Mouse (Mus musculus) activated CD4-positive, CD25-positive, alpha-beta regulatory T cell, adult 4 months (primary cell): ENCODE results near the gene Khdc4. TPM values are rescaled to one million over a fixed set of nuclear protein-coding genes. Genes with fewer than 3 reads are reported as not detected.
A peak's percentile ranks its signal among the peaks of the same experiment; 100 is the strongest.

Experiments
- ATAC-seq: one replicate; pipeline ENCODE4 v1.8.0; 2017
- polyA plus RNA-seq, 2 experiments: library from polyadenylated mRNA; unstranded; fragments of 100-300 nt; shearing (Covaris generic); gene quantifications; one replicate each; pipeline ENCODE4 v1.2.1; 2017

The Khdc4 gene
- polyA plus RNA-seq = 10 to 100 TPM; 43.2 to 46.4 TPM

DNA sequence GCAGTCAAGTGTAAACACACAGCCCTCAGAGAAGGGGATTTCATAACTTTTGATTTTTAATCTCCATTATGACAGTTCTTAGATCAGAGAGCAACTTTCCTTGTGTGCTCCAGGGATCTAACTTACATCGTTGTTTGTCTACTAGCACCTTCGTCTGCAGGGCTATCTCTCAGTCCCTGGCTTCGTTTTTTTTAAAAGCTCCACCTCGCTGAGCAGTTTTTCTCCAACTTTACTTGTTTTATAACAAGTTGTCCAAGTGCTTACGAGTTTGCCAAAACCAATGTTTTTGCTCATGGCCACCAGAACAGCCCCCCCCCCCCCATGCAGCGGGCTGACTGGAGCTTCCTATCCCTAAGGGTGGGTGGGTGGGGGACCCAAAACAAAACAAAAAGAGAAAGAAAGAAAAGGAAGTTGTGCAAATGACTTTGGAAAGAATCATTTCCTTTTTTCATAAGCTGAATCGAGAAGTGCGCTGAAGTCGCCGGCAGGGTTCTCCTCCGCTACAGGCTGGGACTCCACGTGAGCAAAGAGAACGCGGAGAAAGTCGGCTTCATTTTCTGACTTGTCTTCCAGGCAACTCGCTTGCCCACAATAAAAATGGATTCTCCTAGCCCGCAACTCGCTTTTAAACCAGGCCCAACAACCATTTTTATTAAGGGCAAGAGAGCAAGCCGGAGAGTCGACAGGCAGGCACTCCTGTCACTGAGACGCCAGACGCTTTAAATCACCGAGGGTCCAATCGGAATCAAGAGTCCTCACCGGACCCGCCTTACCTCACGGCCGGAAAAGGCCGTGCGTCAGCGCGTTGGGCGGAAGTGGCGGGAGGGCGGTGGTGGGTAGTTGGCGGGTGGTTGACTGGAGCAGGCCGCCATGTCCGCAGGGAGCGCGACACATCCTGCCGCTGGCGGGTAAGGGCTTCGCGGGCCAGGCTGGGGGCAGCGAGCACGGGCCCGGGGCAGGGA is at the start of gene Khdc4:
Gene Khdc4, plus strand, starts transcription at position 824 of the 962 bp plus-strand sequence.
- peak; percentile 97 for ATAC-seq

DNA sequence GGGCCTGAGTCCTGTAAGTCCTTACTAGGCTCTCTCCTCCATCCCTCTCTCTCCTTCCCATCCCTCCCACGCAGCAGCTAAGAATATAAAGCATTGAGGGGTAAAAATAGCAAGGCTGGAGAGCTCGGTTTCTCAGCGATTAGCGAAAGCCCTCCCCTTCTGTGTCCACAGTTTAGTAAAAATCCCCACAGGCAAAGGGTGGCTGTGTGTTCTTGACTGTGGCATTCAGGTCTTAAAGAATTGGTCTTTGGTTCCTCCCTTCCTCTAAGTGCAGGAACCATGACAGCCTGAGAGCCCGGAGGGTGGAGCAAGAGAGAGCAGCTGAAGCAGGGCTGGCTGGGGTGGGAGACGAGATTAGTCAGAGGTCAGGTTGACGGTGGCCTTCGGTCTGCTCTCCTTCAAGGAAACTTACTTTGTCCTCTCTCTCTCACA is 49.0 kb upstream of the Khdc4 start:
- ATAC-seq = no peak

DNA sequence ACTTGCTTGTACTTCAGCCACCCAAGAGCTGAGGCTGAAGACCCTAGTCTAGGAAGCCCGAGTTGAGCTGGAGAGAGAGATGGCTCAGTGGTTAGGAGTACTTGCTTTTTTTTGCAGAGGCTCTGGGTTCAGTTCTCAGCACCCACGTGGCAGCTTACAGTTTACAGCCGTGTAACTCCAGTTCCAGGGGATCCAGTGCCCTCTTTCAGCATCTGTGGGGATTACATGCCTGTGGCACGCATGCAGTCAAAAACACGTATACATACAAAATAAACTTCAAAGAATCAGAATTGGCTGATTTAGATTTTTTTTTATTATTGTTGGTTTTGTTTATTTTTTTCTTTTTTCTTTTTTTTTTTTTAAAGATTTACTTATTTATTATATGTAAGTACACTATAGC is 48.5 kb upstream of the Khdc4 start:
- ATAC-seq = no peak

DNA sequence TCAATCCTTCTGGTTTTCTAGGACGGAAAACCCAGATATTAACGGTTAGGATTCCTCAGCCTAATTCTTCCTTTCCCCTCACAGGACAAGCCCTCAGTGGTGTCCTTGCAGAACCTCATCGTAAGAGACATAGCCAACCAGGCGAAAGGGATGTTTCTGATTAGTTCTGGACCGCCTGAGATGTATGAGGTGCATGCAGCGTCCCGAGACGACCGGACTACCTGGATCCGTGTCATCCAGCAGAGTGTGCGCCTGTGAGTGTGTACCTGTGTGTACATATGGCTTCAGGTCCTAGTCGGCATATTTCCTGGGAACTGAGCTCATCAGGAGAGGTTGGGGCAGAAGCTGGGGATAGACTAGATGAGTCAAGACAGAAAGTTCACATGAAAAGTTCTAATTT is 46.4 kb upstream of the Khdc4 start:
- no peak for ATAC-seq

DNA sequence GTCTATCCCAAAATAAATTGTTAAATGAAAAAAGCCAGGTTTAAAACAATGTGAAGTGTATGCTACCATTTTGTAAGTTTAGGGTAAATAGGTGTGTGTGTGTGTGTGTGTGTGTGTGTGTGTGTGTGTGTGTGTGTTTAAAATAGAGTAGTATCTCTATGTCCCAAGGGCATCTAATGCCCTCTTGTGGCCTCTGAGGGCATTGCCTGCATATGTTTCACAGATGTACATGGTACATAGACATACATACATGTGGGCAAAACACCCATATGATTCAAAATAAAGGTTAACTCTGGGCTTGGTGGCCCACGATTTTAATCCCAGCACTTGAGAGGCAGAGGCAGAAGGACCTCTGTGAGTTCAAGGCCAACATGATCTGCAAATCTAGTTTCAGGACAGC is 44.9 kb upstream of the Khdc4 start:
- peak; percentile 49 for ATAC-seq

DNA sequence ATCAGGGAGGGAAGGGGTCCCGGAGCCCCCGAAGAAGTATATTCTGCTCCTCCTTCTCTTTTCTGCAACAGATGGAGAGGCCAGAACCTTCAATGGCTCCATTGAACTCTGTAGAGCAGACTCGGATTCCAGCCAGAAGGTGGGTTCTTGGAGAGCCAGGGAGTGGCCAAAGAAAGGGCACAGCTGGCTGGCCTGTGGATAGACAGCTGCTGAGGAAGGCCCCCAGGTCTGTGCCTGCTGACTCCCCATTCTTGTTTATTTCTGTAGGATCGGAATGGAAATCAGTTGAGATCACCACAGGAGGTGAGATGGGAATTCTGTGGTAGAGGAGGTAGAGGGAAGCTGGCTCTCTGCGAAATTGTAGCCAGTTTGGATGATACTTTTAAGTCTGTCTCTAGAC is 42.5 kb upstream of the Khdc4 start:
- no peak for ATAC-seq

DNA sequence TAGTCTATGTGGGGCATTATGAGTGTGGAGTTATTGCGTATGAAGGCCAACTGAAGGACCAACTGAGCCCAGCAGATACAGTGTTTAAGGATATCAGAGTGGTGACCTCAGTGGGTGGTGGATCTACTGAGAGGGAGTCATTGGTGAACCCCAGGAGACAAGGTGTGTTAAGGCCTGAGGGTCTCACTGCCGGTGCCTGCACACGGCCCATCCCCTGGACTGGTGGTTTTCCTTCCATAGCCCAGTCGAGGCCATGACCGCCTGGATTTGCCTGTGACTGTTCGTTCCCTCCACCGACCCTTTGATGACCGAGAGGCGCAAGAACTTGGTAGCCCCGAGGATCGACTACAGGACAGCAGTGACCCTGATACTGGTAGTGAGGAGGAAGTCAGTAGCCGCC is 39.7 kb upstream of the Khdc4 start:
- no peak for ATAC-seq

DNA sequence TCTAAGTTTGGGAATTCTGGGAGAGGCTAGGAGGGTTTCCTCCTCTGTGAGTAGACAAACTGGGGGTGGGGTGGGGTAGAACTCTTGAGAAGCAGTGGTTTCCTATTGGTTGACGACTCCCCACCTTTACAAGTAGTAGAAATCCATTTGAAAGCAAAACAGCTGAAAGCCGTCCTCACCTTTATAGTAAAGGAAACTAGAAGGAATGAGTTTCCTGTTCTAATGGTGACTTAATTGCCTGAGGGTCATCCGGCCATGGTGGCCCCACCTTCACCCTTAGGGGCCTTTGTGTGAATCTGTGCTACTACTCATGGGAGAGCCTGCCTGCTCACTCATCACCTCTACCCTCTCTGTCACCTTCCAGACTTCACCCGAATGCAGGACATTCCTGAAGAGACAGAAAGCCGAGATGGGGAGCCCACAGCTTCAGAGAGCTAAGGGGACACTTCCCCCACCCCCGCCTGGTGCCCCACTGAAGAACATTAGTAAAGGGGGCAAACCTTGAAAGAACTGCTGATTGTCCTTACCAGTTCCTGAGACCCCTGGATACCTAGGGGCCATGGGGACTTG is 39.1 kb upstream of the Khdc4 start:
- ATAC-seq = no peak

DNA sequence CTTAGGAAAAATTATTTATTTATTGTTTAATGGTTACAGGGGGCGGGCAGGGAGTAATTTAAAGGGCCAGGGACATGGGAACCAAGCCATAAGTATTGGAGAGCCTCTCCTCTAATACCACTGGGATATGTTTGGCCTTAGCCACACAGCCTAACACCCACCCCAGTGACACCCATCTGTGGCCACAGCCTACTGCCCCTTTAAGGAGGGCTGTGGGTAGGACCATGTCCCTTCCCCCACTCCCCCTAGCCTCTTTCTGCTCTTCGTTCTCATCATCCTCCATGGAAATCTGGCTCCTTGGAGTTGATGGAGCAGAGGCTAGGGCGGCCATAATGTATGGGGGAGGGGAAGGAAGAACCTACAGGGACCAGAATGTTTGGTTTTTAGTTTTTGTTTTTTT is 38.5 kb upstream of the Khdc4 start:
- no peak for ATAC-seq

DNA sequence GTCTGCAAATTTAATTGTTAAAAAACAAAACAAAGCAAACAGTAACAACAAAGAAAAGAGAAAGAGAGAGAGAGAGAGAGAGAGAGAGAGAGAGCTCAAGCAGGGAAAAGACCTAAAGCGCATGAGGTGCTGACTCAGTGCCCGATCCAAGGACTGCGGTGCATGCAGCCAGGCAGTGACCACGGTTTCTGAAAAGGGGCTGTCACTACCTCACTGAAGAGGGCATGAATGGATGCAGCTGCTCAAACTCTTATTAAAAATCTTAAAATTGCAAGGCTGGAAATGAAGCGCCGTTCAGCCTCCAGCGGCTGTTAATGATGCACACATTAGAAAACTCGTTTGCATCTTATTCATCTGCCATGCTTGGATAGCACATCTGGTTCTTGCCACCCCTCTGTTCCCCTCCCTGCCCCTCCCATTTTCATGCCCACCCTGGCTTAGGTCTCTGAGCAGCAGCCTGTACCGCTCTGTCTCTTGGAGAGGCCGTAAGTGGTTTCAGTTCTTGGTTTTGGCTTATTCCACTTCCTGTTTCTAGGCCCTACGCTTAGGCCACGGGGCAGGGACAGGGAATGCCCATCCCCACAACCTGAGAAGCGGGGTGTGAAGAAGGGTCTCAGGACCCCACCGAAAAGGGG is 37.7 kb upstream of the Khdc4 start:
- ATAC-seq = no peak

DNA sequence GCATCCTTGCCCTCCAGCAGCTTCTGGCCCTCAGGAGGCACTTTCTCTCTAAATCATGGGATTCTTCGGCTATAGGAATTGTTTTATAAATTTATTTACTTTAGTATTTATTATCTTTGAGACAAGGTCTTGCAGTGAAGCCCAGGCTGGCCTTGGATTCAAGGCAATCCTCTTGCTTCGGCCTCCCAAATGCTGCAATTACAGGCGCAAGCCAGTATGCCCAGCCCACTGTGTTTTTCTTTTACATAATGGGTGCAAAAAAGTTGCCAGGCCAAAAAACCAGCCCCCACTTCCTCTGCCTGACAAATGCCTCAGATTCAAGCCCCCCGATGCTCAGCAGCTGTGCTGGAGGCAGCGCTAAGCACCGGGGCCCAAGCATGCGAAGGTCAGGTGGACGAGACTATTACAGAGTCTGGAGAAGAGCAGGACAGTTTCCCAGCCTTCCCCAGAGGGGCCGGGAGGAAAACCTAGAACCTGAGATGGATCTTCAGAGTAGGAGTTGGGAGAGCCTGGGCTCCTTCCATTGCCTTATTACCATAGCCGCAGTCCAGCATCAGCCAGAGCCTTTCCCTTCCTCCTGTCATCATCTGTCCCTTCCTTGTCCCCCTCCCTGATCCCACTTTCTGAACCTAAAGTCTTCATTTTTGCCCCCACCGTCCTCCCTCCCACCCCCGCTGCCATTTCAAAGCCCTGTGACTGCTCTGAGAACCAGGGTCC is 37.0 kb upstream of the Khdc4 start:
- ATAC-seq = no peak

DNA sequence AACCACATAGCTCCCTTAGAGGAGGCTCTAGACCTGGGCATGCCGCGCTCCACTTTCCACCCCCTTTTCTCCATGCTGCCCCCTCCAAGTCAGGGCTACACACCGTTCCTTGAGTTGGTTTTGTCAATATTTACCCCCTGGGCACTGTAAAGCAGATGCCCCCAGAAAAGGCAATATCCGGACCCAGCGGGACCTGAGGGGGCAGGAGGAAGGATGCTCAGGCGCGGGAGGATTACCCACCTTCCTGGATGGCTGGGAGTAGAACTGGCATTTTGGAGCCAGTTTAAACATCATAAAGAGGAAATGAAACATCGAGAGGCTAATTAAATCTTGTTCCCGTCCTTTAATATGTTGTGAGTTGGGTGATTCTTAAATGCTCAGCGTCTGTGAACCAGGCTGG is 36.4 kb upstream of the Khdc4 start:
- ATAC-seq = no peak

DNA sequence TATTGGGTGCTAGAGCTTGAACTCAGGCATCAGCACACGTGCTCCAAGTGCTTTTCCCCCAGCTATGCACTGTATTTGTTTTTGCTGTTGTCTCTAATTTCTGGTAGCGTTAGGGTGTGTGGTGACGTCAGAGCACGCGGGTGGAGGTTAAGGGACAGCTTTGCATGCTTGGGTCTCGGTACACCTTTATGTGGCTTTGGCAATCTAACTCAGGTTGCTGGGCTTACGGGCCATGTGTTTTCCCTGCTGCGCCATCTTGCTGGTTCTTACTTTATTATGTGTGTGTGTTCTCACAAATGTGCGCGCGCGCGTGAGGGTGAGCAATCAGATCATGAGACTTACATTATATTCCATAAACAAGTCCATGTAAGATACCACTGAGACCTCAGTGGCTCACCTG is 35.6 kb upstream of the Khdc4 start:
- ATAC-seq = no peak

DNA sequence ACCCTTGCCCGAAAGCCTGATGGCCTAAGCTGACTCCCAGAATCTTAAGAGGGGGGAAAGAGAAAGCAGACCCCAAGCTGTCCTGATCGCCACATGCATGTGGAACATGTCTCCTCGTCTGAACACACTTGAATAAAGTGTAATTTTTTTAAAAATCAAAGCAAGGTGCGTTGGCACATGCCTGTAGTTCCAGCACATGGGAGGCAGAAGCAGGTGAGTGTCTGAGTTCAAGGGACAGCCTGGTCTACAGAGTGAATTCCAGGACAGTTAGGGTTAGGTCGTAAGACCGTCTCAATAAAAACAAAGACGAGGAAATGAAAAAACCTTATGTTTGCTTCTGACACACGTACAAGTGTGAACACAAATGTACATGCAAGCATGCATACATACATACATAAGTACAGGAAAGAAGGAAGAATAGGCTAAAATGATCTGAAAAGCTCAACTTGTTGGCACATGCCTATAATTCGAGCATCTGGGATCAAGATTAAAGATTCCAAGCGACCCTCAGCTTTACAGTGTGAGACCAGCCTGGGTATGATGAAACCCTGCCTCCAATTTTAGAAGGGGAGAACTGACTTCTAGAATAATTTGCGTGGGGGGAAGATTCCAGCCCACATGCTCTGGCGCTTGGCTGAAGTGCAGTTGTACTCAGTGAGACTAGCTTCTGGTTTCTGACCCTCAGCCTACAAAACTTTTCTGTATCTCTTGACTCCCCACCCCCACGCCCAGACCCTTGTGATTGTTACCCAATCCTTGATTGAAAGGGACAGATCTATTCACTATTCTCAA is 34.7 kb upstream of the Khdc4 start:
- no peak for ATAC-seq

DNA sequence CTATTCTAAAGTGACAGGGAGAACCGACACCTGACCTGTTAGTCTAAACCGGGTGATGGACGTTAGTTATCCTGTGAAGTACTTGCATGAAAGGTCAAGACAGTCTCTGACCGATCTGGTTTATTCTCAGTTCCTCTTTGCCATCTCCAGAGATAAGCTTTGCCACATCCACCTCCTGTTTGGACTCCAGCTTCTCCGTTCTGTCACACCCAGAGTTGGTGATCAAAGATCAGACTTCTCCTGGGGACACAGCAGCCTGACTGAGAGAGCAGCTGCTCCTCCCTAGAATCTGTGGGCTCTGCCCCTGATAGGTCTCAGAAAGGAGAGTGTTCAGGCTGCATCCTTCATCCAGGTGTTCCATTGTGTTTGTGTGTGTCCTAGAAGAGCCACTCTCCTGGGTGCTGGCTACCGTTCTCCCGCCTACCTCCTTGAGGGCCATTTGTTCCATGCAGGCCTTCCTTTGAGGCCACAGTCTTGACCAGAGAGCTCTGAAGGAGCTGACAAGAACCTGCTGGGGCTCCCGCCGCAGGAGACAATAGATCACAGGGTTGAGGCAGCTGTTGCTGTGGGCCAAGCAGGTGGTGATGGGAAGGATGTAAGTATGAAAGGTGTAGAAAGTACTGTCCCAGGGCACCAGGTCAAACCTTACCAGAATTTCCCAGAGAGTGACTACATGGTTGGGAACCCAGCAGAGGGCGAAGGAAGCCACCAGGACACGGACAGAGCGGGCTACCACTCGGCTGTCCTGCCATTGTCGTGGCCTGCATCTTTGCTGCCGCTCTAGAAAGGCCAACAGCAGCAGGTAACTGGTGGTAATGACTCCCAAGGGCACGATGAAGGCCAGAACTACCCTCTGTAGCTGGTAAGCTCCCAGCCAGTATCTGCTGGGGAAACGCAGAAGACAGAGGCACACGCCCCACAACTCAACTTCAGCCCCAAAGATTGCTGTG is 33.7 kb upstream of the Khdc4 start:
- ATAC-seq = no peak

DNA sequence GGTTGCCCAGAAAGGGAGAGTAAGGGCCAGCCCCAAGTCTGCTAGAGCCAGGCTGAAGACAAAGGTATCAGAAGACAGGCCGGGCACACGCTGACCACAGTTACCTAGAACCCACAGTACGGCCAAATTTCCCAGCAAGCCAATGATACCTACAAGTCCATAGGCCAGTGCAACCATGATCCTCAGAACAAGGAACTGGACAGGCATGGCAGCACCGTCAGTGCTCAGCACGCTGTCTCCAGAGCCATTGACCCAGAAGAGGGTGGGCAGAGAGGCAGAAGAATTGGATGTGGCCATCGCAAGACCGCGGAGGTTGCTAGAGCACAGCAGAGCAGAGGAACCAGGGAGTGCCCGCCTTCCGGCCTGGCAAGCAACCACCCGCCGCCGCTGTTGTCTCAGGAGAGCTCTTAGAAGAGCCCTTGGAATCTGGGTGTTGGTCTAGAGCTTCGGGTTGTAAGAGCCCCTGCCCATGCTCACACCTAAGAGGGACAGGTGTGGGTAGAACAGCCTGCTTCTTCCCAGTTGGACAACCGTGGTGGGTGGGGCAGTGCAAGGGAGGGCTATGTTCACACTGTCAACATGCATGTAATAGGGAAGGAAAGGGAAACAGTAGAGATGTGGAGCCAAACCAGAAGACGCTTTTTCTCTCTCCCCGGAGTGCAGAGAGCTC is 32.6 kb upstream of the Khdc4 start, which contains the start of gene Rxfp4:
Gene Rxfp4, minus strand, starts transcription at position 297 of the 670 bp plus-strand sequence.
- no peak for ATAC-seq

DNA sequence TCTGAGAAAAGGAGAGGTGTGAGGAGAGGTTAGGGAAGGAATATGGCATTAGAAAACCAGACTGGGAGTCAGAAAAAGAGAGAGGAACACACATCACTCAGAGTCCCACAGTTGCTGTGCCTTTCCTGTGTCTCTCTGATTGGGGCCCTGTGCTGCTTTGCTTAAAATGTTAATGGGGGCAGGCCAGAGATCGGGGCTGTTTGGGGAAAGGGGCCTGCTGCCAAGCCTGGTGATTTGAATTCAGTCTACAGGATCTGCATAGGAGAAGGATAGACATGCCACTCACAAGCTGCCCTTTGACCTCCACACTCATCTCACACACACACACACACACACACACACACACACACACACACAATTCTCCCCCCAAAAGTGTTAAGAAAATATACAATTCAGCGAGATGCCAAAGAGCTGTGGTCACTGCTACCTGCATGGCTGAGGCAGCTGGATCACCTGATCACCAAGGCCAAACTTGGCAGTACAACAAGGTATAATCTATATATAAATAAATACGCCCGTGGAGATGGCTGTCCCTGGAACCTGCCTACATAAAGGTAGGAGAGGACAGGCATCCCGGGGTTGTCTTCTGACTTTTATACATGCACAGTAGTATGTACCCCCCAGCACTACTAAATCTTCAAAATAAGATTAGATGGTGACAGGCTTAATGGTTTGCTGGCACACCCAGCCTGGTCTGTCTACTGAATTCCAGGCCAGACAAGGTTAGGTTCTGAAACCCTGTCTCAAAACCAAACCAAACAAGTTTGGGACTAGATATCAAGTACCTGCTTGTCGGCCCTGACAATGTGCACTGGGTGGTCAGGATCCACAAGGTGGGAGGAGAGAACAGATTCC is 31.9 kb upstream of the Khdc4 start:
- no peak for ATAC-seq

DNA sequence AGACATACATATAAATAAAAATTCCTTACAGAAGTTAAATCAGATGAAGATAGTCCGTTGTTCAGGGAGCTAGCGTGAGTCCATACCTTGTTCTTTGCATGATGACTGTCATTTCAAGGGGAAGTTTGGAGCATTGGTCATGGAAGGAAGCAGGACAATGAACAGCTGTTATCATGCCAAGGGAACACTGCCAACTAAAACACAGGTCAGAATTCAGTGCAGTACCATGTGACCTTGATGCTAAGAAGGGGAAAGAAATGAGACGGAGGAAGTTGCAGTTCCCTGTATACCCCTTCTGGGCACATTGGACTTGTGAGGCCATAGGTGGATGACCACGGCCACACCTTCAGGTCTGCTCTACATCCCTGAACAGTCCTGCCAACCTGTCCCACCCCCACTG is 31.0 kb upstream of the Khdc4 start:
- ATAC-seq = no peak

DNA sequence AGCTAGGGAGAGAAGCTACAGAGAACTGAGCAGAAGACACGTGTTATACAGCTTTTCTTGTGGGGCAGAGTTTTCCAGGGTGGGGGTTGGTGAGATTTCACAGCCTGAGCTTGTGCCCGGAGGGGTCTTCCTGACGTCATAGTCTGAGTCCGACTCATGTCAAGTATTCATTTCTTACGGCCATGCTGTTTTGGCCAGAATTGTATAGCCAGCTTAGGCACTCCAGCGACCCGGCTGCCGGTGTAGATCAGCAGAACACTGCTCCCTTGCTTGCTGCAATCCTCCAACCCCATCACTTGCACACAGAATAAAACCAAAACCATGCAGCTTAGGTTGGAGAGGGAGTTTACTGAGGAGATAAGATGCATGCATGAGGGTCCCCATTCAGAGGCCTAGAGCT is 30.0 kb upstream of the Khdc4 start:
- no peak for ATAC-seq
